Mouse (Mus musculus): ENCODE measurements around the gene Dcdc2c. TPM values are rescaled to one million over a fixed set of nuclear protein-coding genes. Genes with fewer than 3 reads are reported as not detected.

Gene Dcdc2c
- total and polyA plus RNA-seq, 3 experiments, result 0.16 TPM; not detected in 2

GRCm38 (mm10) chr12:28402256-28402655 lies 149.9 kb downstream of the Dcdc2c start:
- intact Hi-C loops (cut with DNase I), result no loop called here
- no peak overlapping the region for H3K9ac ChIP-seq (ENCODE audit: low read depth, low read length)
- H3K36me3 ChIP-seq (ENCODE audit: control insufficient read depth, insufficient read depth, low read length), result no peaks in the 10 kb centered on the region
- H3K27me3 ChIP-seq (ENCODE audit: control insufficient read depth, insufficient read depth, low read length), result no peaks in the 10 kb centered on the region
- no peak for DNase-seq
- 85% methylated on average over 4 of the region's 4 CpGs for WGBS
- H3K27ac ChIP-seq, result no peak overlapping the region
- no peak for TF ChIP-seq CTCF (IDR thresholded peaks at IDR 0.05)
- TF ChIP-seq EP300 (IDR thresholded peaks at IDR 0.05; ENCODE audit: insufficient read depth, low read depth, low read length), result no peak
- TF ChIP-seq POLR2A (IDR thresholded peaks at IDR 0.05; ENCODE audit: insufficient read depth, low read depth, low read length), result no peak
- H3K79me2 ChIP-seq (replicated peaks; ENCODE audit: control insufficient read depth, insufficient read depth, low read length), result no peaks in the 10 kb centered on the region
- no peaks in the 10 kb centered on the region for H3K4me1 ChIP-seq (ENCODE audit: control insufficient read depth, insufficient read depth, low read length)
- no peak overlapping the region for H3K4me3 ChIP-seq

DNA sequence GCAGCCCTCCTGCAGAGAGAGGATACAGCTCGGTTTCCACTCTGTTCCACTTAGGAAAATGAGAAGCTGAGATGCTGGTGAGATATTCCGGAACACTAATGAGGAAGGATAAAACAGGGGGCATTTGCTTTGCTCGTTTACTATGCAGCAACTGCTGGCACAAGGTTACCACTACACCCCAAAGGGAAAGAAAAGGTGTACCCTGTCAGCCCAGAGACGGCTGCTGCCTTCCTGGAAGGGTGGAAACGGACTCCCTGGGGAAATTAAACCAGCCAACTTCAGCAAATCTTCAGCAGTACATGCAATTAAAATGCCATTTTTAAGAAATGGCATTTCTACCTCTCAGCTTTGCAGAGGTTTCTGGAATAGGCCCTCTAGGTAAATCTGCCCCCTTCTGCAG lies 150.8 kb downstream of the Dcdc2c start:
- H3K27ac ChIP-seq, result no peak overlapping the region
- no peaks in the 10 kb centered on the region for H3K79me2 ChIP-seq (replicated peaks; ENCODE audit: control insufficient read depth, insufficient read depth, low read length)
- H3K9ac ChIP-seq (ENCODE audit: low read depth, low read length), result no peak overlapping the region
- no peaks in the 10 kb centered on the region for H3K4me1 ChIP-seq (ENCODE audit: control insufficient read depth, insufficient read depth, low read length)
- no peaks in the 10 kb centered on the region for H3K36me3 ChIP-seq (ENCODE audit: control insufficient read depth, insufficient read depth, low read length)
- intact Hi-C loops (cut with DNase I), result no loop called here
- 55% methylated on average over 5 of the region's 5 CpGs for WGBS
- H3K4me3 ChIP-seq, result no peak overlapping the region
- no peak for DNase-seq
- TF ChIP-seq POLR2A (IDR thresholded peaks at IDR 0.05; ENCODE audit: insufficient read depth, low read depth, low read length) (no peak), EP300 (IDR thresholded peaks at IDR 0.05; ENCODE audit: insufficient read depth, low read depth, low read length) (no peak), CTCF (IDR thresholded peaks at IDR 0.05) (no peak)
- H3K27me3 ChIP-seq (ENCODE audit: control insufficient read depth, insufficient read depth, low read length), result no peaks in the 10 kb centered on the region

DNA sequence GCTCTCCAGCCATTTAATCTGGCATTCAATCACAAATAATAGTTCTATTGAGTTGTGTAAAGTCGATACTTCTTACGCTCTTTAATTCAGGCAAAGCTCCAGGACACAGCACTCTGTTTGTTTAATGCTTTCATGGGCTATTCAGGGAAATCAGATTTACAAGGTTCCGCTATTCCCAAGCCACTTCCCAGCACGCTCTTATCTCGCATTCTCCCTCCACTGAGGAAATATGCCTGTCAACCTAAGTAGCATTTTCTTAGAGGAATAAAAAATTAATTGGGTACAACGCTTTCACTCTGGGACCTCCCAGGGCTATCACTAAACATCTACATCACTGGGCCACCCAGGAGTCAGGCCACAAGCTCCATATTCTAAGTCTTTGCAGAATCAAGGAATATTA lies 160.1 kb downstream of the Dcdc2c start:
- WGBS, result 28% methylated on average over 6 of the region's 6 CpGs

More for the DNA sequence above, 160.1 kb downstream of the Dcdc2c start:
- Histone ChIP-seq H3K9ac (ENCODE audit: low read depth, low read length) (no peak overlapping the region), H3K79me2 (replicated peaks; ENCODE audit: control insufficient read depth, insufficient read depth, low read length) (no peaks in the 10 kb centered on the region), H3K4me1 (ENCODE audit: control insufficient read depth, insufficient read depth, low read length) (no peaks in the 10 kb centered on the region), H3K27me3 (ENCODE audit: control insufficient read depth, insufficient read depth, low read length) (no peaks in the 10 kb centered on the region), H3K36me3 (ENCODE audit: control insufficient read depth, insufficient read depth, low read length) (no peaks in the 10 kb centered on the region), H3K4me3 (no peak overlapping the region), H3K27ac (no peak overlapping the region)
- intact Hi-C loops (cut with DNase I), result no loop called here
- TF ChIP-seq CTCF (IDR thresholded peaks at IDR 0.05), result no peak
- TF ChIP-seq EP300 (IDR thresholded peaks at IDR 0.05; ENCODE audit: insufficient read depth, low read depth, low read length), result no peak
- TF ChIP-seq POLR2A (IDR thresholded peaks at IDR 0.05; ENCODE audit: insufficient read depth, low read depth, low read length), result no peak
- DNase-seq, result no peak

Other genes starting within 250 kb of the Dcdc2c start
- not detected for gene Allc, start 30.1 kb upstream of the Dcdc2c start, total RNA-seq (2021)
- gene Allc, start 30.1 kb upstream of the Dcdc2c start, polyA plus RNA-seq (2012; rRNA removed), result 0.10 and 0.12 TPM in 2 replicates
- gene Colec11, start 71.0 kb upstream of the Dcdc2c start, total RNA-seq (2021), result 10 to 100 TPM; 14.3 to 17.9 TPM
- gene Colec11, start 71.0 kb upstream of the Dcdc2c start, polyA plus RNA-seq (2012; rRNA removed), result 15.2 and 18.3 TPM in 2 replicates
- 100 to 1,000 TPM; 228 to 303 TPM for gene Rps7, start 83.6 kb upstream of the Dcdc2c start, total RNA-seq (2021)
- 176 and 182 TPM in 2 replicates for gene Rps7, start 83.6 kb upstream of the Dcdc2c start, polyA plus RNA-seq (2012; rRNA removed)
- gene Rnaseh1, start 97.2 kb upstream of the Dcdc2c start, total RNA-seq (2021), result 1 to 10 TPM; 6.9 to 8.4 TPM
- gene Rnaseh1, start 97.2 kb upstream of the Dcdc2c start, polyA plus RNA-seq (2012; rRNA removed), result 7.0 and 7.7 TPM in 2 replicates
- 10 to 100 TPM; 51.5 to 52.0 TPM for gene Adi1, start 122.8 kb upstream of the Dcdc2c start, total RNA-seq (2021)
- gene Adi1, start 122.8 kb upstream of the Dcdc2c start, polyA plus RNA-seq (2012; rRNA removed), result 27.8 and 45.7 TPM in 2 replicates
- 10 to 100 TPM; 19.7 to 21.3 TPM for gene Trappc12, start 198.1 kb upstream of the Dcdc2c start, total RNA-seq (2021)
- gene Trappc12, start 198.1 kb upstream of the Dcdc2c start, polyA plus RNA-seq (2012; rRNA removed), result 20.9 and 26.9 TPM in 2 replicates
- gene Eipr1, start 199.4 kb upstream of the Dcdc2c start, total RNA-seq (2021), result 1 to 10 TPM; 8.6 to 8.7 TPM
- 13.5 and 21.8 TPM in 2 replicates for gene Eipr1, start 199.4 kb upstream of the Dcdc2c start, polyA plus RNA-seq (2012; rRNA removed)